Mouse (Mus musculus): Measurements from ENCODE around the gene Tfrc. TPM values are rescaled to one million over a fixed set of nuclear protein-coding genes. Genes with fewer than 3 reads are reported as not detected.

Gene Tfrc
- total RNA-seq (2014; fragmentation: Nextera tagmentation): 65.6 and 67.9 TPM in 2 replicates
- 105 and 142 TPM in 2 replicates for total RNA-seq (2017)

DNA sequence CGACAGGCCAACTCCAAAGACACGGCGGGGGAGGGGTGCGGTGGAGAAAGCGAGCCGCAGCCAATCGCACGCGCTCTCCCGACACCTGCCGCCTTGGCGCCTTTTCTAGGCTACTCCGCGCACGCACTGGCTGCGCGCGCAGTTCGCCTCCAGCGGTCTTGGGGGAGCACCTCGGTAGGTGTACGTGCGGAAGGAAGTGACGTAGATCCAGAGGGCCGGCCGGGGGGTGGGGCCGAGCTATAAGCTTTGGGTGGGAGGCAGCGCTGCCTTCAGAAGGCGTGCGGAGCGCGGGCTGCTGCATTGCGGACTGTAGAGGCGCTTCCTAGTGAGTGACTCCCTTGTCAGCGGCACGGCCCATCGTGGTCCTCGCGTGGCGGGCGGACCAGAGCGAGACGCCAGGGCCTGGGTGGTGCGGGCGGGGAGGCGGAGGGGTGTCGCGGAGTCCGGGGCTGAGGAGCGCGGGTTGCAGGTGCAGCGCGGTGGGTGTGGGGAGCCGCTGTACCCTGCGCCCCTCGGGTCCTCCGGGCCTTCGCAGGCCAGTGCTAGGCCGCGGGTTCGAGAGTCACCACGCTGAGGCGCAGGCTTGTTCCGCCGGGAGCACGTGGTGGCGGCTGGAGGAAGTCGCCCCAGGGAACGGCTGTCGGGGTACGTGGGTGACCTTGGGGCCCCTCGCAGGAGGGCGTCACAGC, at the start of gene Tfrc:
Gene Tfrc, plus strand, starts transcription at position 209 of the 689 bp plus-strand sequence.
- peak; percentile 96 for ATAC-seq (replicated peaks; ENCODE audit: poor library complexity, severe bottlenecking)

DNA sequence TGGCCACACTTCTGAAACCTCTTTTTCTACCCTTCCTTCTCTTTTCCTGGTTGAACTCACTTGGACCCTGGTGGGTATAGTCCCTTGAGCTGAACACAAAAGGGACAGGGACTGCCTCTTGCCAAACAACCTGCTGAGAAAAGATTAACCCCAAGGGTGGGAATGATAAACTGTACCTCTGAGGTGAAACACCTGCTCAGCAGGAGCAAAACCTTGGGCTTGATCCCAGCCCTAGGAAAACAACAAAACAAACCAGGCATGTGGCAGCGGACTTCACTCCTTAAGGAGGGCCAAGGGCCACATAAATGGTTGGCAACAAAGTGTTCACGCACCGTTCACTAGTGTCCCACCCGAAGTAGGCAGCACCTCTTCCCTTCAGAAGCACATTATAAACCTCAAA, 49.2 kb upstream of the Tfrc start:
- no peak for ATAC-seq (replicated peaks; ENCODE audit: poor library complexity, severe bottlenecking)

DNA sequence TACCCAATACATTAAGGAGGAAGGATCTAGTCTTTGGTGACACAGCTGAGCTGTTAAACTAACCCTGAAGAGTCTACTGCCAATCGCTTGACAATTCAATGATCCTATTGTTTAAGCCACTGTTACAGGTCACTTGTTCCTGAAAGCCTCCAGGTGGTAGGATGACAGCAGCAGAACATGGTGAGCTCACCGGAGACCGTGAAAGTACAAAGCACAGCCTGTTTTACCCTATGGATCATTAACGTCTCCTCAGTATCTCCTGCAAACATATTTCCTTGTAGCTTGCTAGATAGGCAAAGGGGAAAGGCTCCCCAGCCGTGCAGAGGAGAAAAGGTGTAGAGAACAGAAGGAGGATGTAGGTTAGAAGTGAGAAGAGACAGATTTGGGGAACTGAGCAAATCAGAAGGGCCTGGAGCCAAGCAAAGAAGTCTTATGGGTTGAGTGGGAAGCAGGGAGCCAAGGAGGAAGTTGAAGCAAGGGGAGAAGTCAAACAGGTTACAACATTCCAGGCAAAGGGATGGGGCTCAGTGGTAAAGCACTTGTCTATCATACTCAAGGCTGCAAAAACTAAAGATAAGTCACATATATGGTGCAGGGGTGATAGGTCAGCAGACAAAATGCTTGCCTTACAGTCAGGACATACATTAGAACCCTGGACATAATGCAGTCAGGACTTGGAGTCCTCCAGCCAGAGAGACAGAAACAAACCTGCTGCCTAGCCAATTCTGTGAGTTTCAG, 45.5 kb upstream of the Tfrc start:
- peak; percentile 63 for ATAC-seq (replicated peaks; ENCODE audit: poor library complexity, severe bottlenecking)

DNA sequence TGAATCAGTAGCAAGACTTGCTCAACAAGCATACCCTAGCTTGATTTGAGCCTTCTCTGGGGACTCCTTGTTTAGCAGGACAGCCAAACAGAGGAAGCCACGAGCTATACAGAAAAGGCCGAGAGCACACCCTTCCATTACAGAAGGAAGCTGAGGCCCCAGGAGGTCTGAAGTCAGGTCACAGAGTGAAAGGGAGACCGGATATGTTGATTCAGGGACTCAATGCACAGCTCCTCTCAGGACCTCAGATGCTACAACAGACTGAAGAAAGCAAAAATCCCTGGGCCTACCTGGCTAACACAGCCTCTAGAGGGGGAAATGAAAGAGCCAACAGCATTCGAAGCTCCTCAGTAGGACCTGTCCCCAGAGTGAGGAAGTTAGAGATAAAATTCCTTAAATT, 41.4 kb upstream of the Tfrc start:
- ATAC-seq (replicated peaks; ENCODE audit: poor library complexity, severe bottlenecking): no peak

DNA sequence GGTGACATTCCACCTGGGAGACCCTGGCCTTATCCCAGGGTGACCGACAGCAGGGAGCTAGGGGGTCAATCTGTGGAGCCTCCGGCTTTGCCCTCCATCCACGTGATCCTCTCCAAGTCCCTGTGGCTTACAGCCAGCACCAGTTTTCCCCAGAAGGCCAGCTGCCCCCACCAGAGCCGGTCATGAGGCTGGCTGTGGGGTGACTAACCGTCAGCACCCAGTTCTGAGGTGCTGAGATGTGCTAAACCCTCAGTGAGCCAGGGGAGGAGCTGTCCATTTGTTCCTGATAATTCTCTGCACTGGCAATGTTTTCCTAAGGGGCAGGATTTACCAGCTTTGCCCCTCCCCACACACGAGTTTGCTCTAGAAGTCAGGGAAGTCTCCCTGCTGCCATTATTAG, 40.3 kb upstream of the Tfrc start:
- ATAC-seq (replicated peaks; ENCODE audit: poor library complexity, severe bottlenecking): no peak

DNA sequence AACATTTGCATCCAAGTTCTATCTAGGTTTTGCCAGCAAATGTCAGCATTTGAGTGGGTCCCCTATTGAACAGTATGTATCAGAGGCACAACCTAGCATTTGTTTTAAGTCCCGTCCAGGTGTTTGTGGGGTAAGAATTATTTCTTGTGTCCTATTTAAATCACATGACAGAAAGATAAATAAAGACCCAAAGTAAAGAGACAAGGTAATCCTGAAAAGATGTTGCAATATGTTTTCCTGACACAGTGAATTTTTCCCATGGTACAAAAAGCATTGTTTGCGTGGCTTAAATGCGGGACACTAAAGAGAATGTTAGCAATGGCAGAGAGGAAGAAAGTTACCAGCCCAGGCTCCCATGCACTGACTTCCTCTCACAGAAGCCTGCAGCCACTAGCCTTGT, 38.7 kb upstream of the Tfrc start:
- no peak for ATAC-seq (replicated peaks; ENCODE audit: poor library complexity, severe bottlenecking)

DNA sequence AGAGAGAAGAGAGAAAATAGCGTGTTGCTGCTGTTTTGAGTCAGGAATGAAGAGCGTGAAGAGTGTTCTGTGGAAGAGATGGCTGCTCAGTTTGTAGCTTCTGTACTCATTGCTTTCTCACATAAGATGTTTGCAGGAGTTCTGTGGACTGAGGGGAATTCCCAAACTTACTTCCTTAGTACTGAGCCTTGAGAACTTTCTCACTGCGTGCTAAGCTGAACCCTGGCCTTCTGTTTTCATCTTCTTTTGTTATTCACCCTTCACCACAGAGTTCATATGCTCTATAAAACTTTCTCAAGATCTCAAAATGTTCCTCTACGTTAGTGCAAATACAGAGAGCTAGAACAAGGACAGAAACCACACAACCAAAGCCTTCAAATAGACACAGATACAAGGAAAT, 36.2 kb upstream of the Tfrc start:
- no peak for ATAC-seq (replicated peaks; ENCODE audit: poor library complexity, severe bottlenecking)

DNA sequence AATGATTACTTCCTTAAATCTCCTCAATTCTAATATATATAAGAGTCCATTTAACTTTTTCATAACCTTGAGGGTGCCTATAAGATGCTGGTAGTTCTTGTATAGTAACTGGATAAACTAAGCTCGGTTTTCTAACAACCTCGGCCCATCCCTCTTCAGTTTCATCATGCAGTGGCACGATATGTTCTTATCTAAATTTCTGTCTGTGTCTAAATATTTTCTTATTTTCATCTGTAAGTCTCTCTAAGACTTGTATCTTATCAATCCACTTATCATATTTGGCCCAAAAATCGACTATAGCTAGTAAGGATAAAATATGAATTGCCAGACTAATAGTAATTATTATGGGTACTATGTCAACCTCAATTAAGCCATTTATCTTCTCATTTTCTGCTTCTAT, 22.2 kb upstream of the Tfrc start:
- ATAC-seq (replicated peaks; ENCODE audit: poor library complexity, severe bottlenecking): no peak

DNA sequence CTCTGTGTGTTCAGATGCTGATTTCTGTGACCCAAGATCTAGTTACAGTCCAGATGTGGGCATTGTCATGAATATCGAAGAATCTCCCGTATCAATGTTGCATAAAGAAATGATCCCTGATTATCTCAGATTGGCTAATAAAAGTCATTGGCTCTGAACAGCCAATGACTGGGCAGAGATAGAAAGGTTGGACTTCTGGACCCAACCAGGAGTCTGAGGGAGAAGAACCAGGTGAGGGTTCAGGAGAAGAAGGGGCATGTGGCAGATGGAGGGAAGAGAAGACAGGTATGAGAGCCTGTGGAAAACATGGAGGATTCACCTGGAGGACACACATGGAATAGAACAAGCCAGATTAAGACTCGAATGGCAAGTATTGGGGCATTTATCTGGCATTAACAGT, 20.2 kb upstream of the Tfrc start:
- ATAC-seq (replicated peaks; ENCODE audit: poor library complexity, severe bottlenecking): no peak

DNA sequence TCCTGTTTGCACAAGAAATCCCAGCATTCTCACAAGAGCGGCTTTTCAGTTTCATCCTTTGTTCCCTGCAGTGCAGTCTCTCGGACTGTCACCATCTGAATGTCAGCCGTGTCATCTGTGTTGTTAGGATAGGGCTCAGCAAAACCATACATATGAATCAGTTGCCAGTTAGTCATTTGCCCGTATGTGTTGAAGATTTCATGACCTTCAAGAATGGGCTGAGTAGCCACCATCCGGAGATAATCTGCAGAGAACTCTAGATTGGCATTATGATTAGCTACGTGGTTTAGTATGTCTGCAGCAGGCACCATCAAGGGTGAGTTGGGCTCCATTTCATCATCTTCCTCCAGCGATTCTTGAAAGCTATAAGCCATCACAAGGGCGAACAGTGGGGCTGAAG, 17.2 kb upstream of the Tfrc start:
- ATAC-seq (replicated peaks; ENCODE audit: poor library complexity, severe bottlenecking): no peak

DNA sequence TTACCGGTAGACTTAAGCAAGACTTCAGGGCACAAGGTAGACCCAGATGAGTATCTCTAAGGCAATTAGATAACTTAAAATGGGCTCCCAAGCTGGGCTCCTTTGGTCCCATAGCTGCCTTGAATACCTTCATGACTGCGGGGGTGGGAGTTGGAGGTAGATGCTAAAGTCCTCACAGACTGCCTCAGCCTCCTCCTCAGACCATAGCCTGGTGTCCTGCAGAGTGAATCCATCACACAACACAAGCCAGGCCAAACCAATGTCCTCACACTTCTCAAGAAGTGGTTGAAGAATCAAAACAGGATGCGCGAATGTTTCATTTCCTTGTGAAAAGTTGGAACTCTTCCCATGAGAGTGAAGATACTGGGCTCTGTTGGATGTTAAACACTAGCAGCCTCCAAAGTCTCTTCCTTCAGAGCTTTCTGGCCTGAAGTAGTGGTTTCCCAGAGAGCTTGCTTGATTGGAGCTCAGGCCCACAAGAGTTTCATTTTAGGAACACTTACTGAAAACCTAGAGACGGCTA, 15.4 kb upstream of the Tfrc start:
- ATAC-seq (replicated peaks; ENCODE audit: poor library complexity, severe bottlenecking): no peak

DNA sequence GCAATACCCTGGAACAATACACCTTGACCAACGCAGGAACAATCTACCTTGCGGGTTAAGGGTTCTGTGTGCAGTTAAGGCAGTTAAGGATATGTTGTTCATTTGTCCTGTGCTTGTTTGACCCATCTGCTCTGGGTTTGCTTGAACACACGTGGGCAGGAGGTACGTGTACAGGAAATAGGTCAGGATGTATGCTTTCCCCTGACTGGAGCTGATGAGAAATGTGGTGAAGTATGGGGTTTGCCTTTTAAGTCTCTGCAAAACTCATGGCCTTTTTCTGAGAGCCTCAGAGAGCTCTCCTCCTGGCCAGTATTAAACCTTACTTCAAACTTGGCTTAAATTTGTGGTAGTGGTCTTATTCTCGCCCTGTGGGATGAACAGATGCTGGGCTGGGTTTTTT, 14.8 kb upstream of the Tfrc start:
- no peak for ATAC-seq (replicated peaks; ENCODE audit: poor library complexity, severe bottlenecking)

DNA sequence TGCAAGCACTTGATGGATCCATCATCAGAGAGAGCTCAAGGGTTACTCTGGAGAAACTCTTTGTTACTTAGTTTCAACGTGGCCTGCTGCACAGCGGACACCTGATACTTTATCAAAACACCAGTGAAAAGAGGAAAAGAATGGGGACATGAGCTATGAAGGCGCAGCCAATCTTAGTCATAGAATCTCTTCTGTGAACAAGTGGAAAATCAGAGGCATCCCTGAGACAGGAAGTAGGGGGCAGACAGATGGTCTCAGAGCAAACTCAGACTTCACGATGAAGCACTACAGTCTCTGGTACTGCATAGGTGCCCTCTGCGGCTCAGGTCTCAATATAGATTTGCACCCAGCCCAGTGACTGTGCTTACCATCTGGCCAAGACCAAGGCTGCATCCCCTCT, 14.0 kb upstream of the Tfrc start:
- ATAC-seq (replicated peaks; ENCODE audit: poor library complexity, severe bottlenecking): peak; percentile 41

DNA sequence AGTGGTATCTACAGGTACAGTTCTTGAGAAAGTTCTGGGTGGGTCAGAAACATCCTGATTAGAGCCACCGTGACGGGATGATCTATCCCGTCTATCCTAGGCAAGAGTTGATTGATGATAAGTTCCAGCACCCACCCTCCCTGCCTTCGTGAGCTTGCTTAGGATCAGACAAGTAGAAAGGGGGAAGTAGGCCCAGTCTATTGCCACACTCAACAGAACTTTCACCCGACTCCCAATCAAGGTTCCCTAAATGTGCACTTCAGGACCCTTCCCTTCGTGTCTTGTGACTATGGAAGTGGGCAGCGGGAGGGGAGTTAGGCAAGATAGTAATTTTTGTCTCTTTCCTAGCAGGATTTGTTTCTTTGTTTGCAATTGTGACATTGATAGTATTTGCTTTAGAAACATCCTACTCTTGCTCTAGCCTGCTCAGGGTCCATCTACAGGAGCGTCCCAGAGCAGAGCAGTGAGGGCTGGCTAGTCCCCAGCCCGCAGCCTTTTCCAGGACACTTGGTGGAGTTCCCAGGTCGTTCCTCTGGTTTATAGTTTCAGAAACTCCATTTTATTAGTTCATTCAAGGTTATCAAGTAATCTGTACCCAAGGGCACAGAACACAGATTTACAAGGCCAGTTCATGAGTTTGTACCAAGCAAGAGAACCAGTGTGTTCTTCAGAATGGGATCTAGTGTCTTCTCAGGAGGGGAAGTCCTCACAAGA, 13.4 kb upstream of the Tfrc start:
- peak; percentile 95 for ATAC-seq (replicated peaks; ENCODE audit: poor library complexity, severe bottlenecking)

DNA sequence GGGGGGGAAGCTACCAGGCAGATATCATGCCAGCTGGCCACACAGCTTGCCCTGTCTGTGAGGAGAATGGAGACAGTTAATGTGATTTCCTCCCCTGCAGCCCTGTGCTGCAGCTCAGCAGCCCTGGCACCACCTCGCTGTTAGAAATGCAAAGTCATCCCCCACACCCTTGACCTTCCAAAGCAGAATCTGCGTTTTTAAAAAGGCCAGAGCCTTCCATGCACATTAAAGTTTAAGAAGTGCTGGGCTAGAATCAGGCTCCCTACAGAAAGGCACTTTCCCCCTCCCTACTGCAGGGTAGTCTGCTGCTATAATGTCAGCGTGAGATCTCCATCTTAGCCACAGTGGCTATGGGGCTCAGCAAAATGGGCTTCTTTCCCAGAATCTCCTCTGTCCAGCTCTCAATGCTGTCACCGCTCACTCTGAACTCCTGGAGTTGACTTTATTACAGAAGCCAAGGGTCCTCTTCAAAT, 10.8 kb upstream of the Tfrc start:
- ATAC-seq (replicated peaks; ENCODE audit: poor library complexity, severe bottlenecking): peak; percentile 17; the same call in 1 of the 2 replicates

DNA sequence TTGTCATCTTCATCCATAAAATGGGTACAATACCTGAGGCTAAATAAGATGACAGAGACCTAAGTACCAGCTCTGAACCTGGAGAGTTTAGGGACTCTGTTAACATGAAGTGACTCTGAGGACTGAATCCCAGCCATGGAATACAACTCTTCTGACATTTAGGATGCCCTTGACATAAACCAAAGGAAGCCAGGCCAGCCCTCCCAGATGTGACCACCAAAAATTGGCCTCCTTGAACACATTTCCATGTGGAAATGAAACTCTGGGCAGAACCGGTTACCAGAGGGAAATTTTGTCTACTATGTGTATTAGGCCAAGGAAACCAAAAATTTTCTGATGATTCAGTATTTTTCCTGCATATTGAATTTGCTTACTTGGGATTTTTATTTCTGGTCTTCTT, 9.6 kb upstream of the Tfrc start:
- ATAC-seq (replicated peaks; ENCODE audit: poor library complexity, severe bottlenecking): no peak

DNA sequence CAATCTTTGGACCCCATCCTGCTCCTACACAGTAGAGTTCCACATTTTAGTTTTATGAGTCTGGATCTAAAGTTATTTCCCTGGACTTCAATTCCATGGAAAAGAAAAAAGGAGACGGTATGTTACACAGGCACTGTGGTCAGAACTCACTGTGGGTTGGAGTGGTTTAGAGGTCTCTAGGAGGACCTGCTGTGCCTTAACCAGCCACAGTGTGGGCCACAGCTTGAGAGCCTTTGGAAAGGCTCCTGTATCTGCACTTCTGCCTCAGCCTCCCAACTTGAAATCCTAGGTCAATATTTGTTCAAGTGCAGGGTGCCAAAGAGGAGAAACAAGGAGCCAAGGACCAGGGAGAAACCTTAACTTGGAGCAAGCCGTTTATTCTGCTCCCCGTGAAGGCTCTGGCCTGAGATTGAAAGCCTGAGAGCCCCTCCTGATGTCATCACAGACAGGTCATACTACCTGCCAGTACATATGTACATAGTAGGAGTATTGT, 6.5 kb upstream of the Tfrc start:
- ATAC-seq (replicated peaks; ENCODE audit: poor library complexity, severe bottlenecking): no peak

DNA sequence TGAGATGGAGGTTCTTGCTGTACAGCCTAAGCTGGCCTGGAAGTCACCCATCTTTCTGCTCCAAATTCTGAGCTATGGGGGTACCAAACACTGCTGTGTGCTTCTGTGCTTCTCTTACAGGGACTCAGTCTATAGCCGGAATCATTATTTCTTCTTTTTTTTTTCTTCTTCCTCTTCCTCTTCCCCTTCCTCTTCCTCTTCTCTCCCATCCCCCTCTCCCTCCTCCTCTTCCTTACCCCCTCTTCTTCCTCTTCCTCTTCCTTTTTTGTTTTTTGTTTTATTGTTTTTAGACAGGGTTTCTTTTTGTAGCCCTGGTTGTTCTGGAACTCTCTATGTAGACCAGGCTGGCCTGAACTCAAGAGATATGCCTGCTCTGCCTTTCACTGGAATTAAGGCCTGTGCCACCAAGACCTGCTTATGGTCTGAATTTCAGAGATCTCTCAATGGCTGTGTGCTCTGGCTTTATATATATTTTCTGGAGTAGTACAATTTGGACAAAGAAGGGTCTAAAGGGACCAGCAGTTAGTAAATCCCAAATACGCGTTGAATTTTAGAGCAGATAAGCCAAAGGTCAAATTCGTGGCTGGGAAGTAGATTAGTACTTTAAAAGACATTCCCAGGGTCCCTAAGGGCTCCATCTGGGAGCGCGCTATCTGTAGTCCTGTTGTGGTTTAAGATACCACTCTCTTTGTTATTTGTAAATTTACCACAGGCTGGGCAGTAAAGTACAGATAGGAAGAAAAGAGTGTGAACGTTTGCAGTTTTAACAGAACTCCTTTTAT, 967 bp upstream of the Tfrc start:
- no peak for ATAC-seq (replicated peaks; ENCODE audit: poor library complexity, severe bottlenecking)

DNA sequence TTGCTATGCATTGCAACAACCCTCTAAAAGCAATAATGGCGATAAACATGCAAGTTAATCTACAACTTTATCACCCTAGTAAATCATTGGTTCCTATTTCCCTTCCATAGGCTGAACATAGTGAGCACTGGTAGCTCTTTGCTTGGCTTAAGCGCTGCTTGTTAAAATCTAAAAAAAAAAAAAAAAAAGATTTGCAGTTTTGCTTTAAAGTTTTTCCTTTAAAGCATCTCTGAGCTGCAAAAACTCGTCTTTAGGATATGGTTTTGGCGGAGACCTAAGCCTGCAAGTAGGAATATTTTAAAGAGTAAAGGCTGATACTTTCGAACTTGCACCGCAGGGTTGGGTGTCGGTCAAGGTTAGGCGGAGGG, 392 bp upstream of the Tfrc start:
- ATAC-seq (replicated peaks; ENCODE audit: poor library complexity, severe bottlenecking): no peak

DNA sequence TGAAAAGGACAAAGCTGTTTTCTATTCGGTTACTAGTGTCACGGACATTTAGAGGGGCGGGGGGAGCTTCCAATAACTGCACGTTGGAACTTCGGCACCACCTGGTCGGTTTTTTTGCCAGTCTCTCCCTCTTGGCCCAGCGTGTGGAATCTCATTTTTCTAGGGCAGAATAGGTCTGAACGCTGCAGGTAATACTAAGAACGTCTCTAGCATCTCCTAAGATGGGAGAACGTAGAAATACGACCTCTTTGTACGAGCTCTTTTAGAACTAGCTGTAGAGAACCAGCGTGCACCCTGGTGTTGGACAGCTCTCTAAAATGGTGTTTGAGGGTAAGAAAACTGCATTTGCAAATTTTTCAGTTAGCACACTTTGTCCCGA, 670 bp downstream of the Tfrc start:
- ATAC-seq (replicated peaks; ENCODE audit: poor library complexity, severe bottlenecking): no peak
